Mouse (Mus musculus) stomach, postnatal 0 days (tissue): ENCODE results near the gene Adamtsl1. TPM values are rescaled to one million over a fixed set of nuclear protein-coding genes. Genes with fewer than 3 reads are reported as not detected.

ENCODE experiments used
- ATAC-seq: fragments of 200-750 bp; cut with Nextera tagmentation; 2 replicates; pipeline ENCODE4 v1.8.0; 2017; ENCODE audit not compliant: low FRiP score, low TSS enrichment
- DNase-seq: peaks from one replicate; pipeline ENCODE4 v3.0.0-alpha.2; 2016; ENCODE audit warnings: low spot score
- H3K27ac ChIP-seq: fragments of 300-500 bp; sonication (generic); replicated peaks from 2 replicates; pipeline ENCODE4 v1.5.1; 2014; ENCODE audit warnings: mild to moderate bottlenecking, control low read depth
- H3K27me3 ChIP-seq: fragments of 300-500 bp; sonication (generic); 2 replicates; pipeline ENCODE4 v1.6.1; 2014; ENCODE audit warnings: low read length; ENCODE audit not compliant: control insufficient read depth, insufficient read depth
- H3K36me3 ChIP-seq: fragments of 300-500 bp; sonication (generic); 2 replicates; pipeline ENCODE4 v1.6.1; 2014; ENCODE audit warnings: low read length, mixed read lengths; ENCODE audit not compliant: control insufficient read depth, insufficient read depth
- H3K4me1 ChIP-seq: fragments of 300-500 bp; sonication (generic); replicated peaks from 2 replicates; pipeline ENCODE4 v1.6.1; 2014; ENCODE audit warnings: antibody characterized with exemption; ENCODE audit not compliant: control insufficient read depth, insufficient read depth
- H3K4me2 ChIP-seq: fragments of 300-500 bp; sonication (generic); replicated peaks from 2 replicates; pipeline ENCODE4 v1.6.1; 2014; ENCODE audit warnings: low read depth, mild to moderate bottlenecking, control low read depth, moderate library complexity
- H3K4me3 ChIP-seq: fragments of 300-500 bp; sonication (generic); 2 replicates; pipeline ENCODE4 v1.5.1; 2014; ENCODE audit warnings: low read depth, low read length, control low read depth
- H3K9ac ChIP-seq: fragments of 300-500 bp; sonication (generic); 2 replicates; pipeline ENCODE4 v1.6.1; 2014; ENCODE audit warnings: mild to moderate bottlenecking, low read length, control low read depth, mixed read lengths
- H3K9me3 ChIP-seq: fragments of 300-500 bp; sonication (generic); 2 replicates; pipeline ENCODE4 v1.6.1; 2016; ENCODE audit warnings: low read length; ENCODE audit not compliant: control insufficient read depth
- CTCF ChIP-seq: IDR thresholded peaks from 2 replicates; pipeline ENCODE4 v1.5.1; 2016; ENCODE audit warnings: antibody characterized with exemption, low read depth, mild to moderate bottlenecking, moderate library complexity
- EP300 ChIP-seq: optimal IDR thresholded peaks from 2 replicates; pipeline ENCODE3; 2016; ENCODE audit warnings: antibody characterized with exemption
- WGBS: fragments of 180-500 bp; shearing (Covaris S2); extraction: QIAGEN DNeasy Blood & Tissue Kit; methylation state at CpG from one replicate; pipeline ENCODE4 v1.1.7; 2014; 5-methylcytosine and 5-hydroxymethylcytosine counted together
- polyA plus RNA-seq: library from polyadenylated mRNA; unstranded; fragments of >200 nt; fragmentation: Nextera tagmentation; extraction: Ambion mirVana; gene quantifications from 2 replicates; pipeline ENCODE4 v1.2.1, GENCODE M21; 2015

The Adamtsl1 gene
- polyA plus RNA-seq, 1 experiment from 2014 or later = 7.3 TPM

DNA sequence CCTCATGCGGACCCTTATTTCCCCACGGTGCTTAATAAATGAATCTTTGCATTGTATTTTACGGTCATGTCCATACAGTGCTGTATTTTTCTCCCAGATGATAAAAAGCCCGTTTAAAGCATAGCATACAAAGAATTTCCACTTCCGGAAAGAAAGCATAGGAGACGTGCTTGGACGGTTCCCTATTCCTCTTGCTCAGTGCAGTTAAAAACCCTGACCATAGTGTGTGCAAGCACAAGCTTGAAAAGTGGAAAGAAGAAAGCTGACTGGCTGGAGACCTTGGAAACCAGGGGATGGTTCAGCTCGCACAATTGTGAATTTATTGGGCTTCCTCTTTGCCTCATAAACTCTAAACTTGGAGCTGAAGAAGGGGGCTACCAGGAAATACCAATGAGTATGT is 855.1 kb downstream of the Adamtsl1 start:
- DNase-seq (no peak), ATAC-seq (no peak)
- Histone ChIP-seq H3K4me3 (no peak overlapping the region), H3K4me2 (no peak overlapping the region), H3K27ac (no peak overlapping the region), H3K36me3 (no peaks in the 10 kb centered on the region), H3K27me3 (no peaks in the 10 kb centered on the region), H3K4me1 (no peaks in the 10 kb centered on the region), H3K9ac (no peak overlapping the region), H3K9me3 (no peaks in the 10 kb centered on the region)
- TF ChIP-seq EP300 (no peak), CTCF (no peak)
- WGBS = 72% methylated on average over 8 of the region's 8 CpGs

DNA sequence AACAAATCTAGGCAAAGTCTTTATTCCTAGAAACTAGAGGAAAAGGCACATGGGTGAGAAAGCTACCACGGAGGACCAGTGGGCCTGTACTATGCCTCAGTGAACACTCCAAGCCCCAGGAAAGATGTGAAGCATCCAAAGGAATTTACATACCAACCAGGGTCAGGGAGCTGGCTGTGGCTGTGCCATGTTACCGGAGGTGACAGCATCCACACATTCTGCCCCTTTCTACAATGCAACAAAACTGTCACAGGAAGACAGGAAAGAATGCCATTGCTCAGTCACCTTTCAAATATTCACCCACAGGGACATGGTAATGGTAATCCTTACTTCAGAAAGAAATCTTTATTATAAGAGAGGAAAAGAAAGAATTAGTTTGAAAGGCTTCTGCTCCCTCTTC is 859.2 kb downstream of the Adamtsl1 start:
- Histone ChIP-seq H3K4me1 (no peaks in the 10 kb centered on the region), H3K9me3 (no peaks in the 10 kb centered on the region), H3K27me3 (no peaks in the 10 kb centered on the region), H3K9ac (no peak overlapping the region), H3K27ac (no peak overlapping the region), H3K4me2 (no peak overlapping the region), H3K36me3 (no peaks in the 10 kb centered on the region; the same call in 1 of the 2 replicates), H3K4me3 (no peak overlapping the region)
- TF ChIP-seq CTCF (no peak), EP300 (no peak)
- ATAC-seq = no peak
- 80% methylated on average over 2 of the region's 2 CpGs for WGBS
- no peak for DNase-seq

DNA sequence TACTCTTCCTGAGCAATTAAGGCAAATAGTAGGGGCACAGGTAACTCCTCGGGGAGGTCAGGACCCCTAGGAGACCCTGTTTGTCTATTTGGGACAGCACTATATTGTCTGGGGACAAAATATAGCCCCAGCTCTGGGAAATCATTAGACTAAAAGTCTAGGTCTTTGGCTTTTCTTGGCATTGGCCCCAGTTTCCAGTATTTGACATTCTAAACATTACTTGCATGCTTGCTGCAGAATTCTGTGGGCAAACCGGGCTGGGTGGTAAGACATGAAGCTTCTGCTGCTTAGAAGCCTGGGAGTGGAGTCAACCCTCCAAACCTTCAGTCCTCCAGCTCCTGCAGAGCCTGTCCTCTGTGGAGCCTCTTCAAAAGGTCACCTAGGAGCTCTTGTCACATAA is 869.2 kb downstream of the Adamtsl1 start:
- Histone ChIP-seq H3K9me3 (no peaks in the 10 kb centered on the region), H3K4me1 (no peaks in the 10 kb centered on the region; the same call in 1 of the 2 replicates), H3K4me3 (no peak overlapping the region), H3K27me3 (no peaks in the 10 kb centered on the region), H3K36me3 (no peaks in the 10 kb centered on the region), H3K27ac (no peak overlapping the region), H3K4me2 (no peak overlapping the region), H3K9ac (no peak overlapping the region)
- no peak for TF ChIP-seq CTCF
- no peak for TF ChIP-seq EP300
- ATAC-seq (no peak), DNase-seq (no peak)
- 39% methylated on average over 2 of the region's 2 CpGs for WGBS

DNA sequence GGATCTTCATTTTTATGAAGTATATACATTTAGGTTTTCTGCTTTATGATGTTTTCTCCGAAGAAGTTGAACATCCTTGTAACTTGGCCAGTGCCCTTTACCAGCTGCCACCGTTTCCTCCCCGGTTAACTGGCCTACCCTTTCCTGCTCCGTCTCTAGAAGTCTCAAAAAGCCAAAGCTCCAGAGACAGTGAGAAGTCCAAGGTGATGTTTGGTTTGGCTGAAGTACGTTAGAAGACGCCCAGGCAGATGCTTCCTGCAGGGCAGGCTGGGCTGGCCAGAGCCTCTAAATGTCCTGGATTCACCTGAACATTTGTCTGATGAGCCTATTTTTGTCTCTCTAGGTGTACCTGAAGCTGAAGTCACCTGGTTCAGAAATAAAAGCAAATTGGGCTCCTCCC is 871.1 kb downstream of the Adamtsl1 start:
- no peak for TF ChIP-seq CTCF
- TF ChIP-seq EP300 = no peak
- Histone ChIP-seq H3K4me2 (no peak overlapping the region), H3K4me1 (no peaks in the 10 kb centered on the region; the same call in 1 of the 2 replicates), H3K27me3 (no peaks in the 10 kb centered on the region), H3K9ac (no peak overlapping the region), H3K27ac (no peak overlapping the region), H3K4me3 (no peak overlapping the region), H3K36me3 (no peaks in the 10 kb centered on the region), H3K9me3 (no peaks in the 10 kb centered on the region)
- 84% methylated on average over 6 of the region's 6 CpGs for WGBS
- DNase-seq = no peak
- no peak for ATAC-seq

DNA sequence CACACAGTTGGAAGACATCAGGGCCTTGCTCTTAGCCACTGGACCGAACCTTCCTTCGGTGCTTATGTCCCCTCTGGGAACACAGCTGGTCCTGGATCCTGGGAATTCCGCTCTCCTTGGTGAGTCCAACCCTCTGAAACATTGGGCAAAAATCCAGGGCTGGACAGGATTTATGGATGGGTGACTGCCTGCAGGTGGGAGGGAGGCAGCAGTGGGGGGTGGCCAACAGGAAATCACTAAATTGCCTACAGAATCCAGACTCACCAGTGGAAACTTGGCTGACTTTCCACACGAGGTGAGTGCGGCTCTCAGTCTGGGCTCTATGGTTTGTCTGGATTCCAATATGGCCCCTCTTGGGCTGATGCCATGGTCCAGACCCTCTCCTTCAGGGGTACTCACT is 874.5 kb downstream of the Adamtsl1 start:
- Histone ChIP-seq H3K4me1 (no peaks in the 10 kb centered on the region), H3K27me3 (no peaks in the 10 kb centered on the region), H3K9me3 (no peaks in the 10 kb centered on the region), H3K27ac (no peak overlapping the region), H3K9ac (no peak overlapping the region), H3K36me3 (no peaks in the 10 kb centered on the region), H3K4me2 (no peak overlapping the region), H3K4me3 (no peak overlapping the region)
- TF ChIP-seq EP300 (no peak), CTCF (no peak)
- DNase-seq (no peak), ATAC-seq (no peak)
- WGBS = 71% methylated on average over 5 of the region's 5 CpGs

DNA sequence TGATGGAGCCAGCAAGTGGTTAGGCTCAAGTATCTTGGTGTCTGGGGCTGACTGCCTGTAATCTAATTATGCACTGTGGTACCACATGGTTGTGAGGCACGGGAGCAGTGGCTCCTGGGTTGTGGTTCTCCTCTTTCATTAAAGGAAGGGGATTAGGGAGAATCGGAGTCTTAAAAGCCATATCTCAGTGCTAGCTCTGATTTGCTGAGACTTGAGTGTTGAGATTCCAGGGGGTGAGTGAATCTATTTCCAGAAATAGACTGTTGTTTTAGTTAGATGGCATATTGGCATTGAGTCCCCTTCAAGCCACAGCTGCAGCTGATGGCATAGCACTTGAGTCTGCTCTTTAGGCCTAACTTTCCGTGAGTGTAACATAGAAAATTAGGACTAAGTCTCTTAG is 877.2 kb downstream of the Adamtsl1 start:
- no peaks in the 10 kb centered on the region for H3K4me1 ChIP-seq
- whole genome bisulfite sequencing = 70% methylated on average over 3 of the region's 3 CpGs

More for the DNA sequence above, 877.2 kb downstream of the Adamtsl1 start:
- Histone ChIP-seq H3K9ac (no peak overlapping the region), H3K36me3 (no peaks in the 10 kb centered on the region), H3K4me2 (no peak overlapping the region), H3K9me3 (no peaks in the 10 kb centered on the region), H3K27ac (no peak overlapping the region), H3K27me3 (no peaks in the 10 kb centered on the region), H3K4me3 (no peak overlapping the region)
- DNase-seq (no peak), ATAC-seq (no peak)
- TF ChIP-seq CTCF (no peak), EP300 (no peak)
